In genomic region chr9:41766533-41766920, GRCm38 (mm10) we compare ENCODE assay signal across 9 mouse cellular contexts.
A peak's percentile ranks its signal among the peaks of the same experiment; 100 is the strongest.
DNase-seq lines count a peak whose midpoint lies in the region; ATAC-seq lines count a peak whose summit lies in the region.
"Had no signal": no experiment of that assay in that cellular context is flagged by ENCODE, and none has a peak within 500 bp of the region (broad histone marks: within the 10 kb centered on the region; RNA-seq: fewer than 3 reads in every experiment).

No protein-coding gene starts in this region.

- H3K9ac ChIP-seq in midbrain, embryonic 14.5 days (replicated peaks; ENCODE audit: low read length) = no peak overlapping the region

- H3K36me3 ChIP-seq in midbrain, embryonic 14.5 days (ENCODE audit: control insufficient read depth, insufficient read depth, low read length) = no peaks in the 10 kb centered on the region

- no peaks in the 10 kb centered on the region for H3K9me3 ChIP-seq in midbrain, embryonic 14.5 days (ENCODE audit: control insufficient read depth, low read length)

- peak; percentile 76; the same call in 1 of the 2 replicates for ATAC-seq in midbrain, embryonic 14.5 days (ENCODE audit: low FRiP score, low TSS enrichment)

- peaks cover 6% of the 10 kb centered on the region; the same call in 1 of the 2 replicates for H3K4me1 ChIP-seq in midbrain, embryonic 14.5 days (ENCODE audit: control insufficient read depth, insufficient read depth, low read length)
- H3K4me1 ChIP-seq: megakaryocyte, embryonic 14.5 days had no signal

- 8% methylated on average over 4 of the region's 4 CpGs for WGBS in midbrain, embryonic 14.5 days

- H3K27ac ChIP-seq in midbrain, embryonic 14.5 days (replicated peaks; ENCODE audit: low read depth, low read length) = peak overlapping the region; percentile 5; the same call in 1 of the 2 replicates

- peak; percentile 66 for DNase-seq in ZHBTc4 (ENCODE audit: low read depth, low spot score)
- DNase-seq in cerebellum, adult 9-10 months = peak; percentile 3
- DNase-seq in frontal cortex, postnatal 10 days (ENCODE audit: low spot score in 2 of 2) = peak; percentile 19 to 31
- DNase-seq in heart, postnatal 4 days = peak; percentile 87
- peak; percentile 16 for DNase-seq in left cerebral cortex, adult 11 months (ENCODE audit: low spot score)
- DNase-seq in midbrain, embryonic 14.5 days = peak; percentile 80
- DNase-seq in testis, postnatal 14 days (ENCODE audit: low spot score) = peak; percentile 60
- no peak for DNase-seq in spleen, postnatal 36 days (ENCODE audit: low spot score in 2 of 2)

- no peak overlapping the region for H3K4me3 ChIP-seq in midbrain, embryonic 14.5 days (replicated peaks; ENCODE audit: low read depth, low read length)
- H3K4me3 ChIP-seq: megakaryocyte, embryonic 14.5 days had no signal

- H3K27me3 ChIP-seq in midbrain, embryonic 14.5 days (ENCODE audit: control insufficient read depth, insufficient read depth, low read length) = no peaks in the 10 kb centered on the region
- H3K27me3 ChIP-seq: megakaryocyte, embryonic 14.5 days had no signal

- H3K4me2 ChIP-seq in midbrain, embryonic 14.5 days (ENCODE audit: low read length) = no peak overlapping the region

Comparison
In these comparisons a context has a peak if more than half of its experiments do, and no peak if none do; other contexts are left out.
1. DNase-seq: peak in ZHBTc4 (single experiment), cerebellum, adult 9-10 months (single experiment), frontal cortex, postnatal 10 days (2 of 2), heart, postnatal 4 days (single experiment), left cerebral cortex, adult 11 months (single experiment), midbrain, embryonic 14.5 days (single experiment) and testis, postnatal 14 days (single experiment); none in spleen, postnatal 36 days (0 of 2).